Mouse (Mus musculus): ENCODE results near the gene 4930451I11Rik. TPM values are rescaled to one million over a fixed set of nuclear protein-coding genes. Genes with fewer than 3 reads are reported as not detected.

The 4930451I11Rik gene
- polyA plus RNA-seq, 1 experiment: not detected

GRCm38 (mm10) chr7:126833294-126833693, 1.9 kb upstream of the 4930451I11Rik start:
- DNase-seq (ENCODE audit: low spot score): no peak

- no peak for DNase-seq (ENCODE audit: low spot score)
Observed at GRCm38 (mm10) chr7:126832036-126832598, 678 bp upstream of the 4930451I11Rik start.

GRCm38 (mm10) chr7:126825952-126826351, 5.5 kb downstream of the 4930451I11Rik start:
- DNase-seq (ENCODE audit: low spot score): no peak

GRCm38 (mm10) chr7:126825403-126825802, 6.0 kb downstream of the 4930451I11Rik start:
- no peak for DNase-seq (ENCODE audit: low spot score)

GRCm38 (mm10) chr7:126823940-126824339, 7.5 kb downstream of the 4930451I11Rik start:
- no peak for DNase-seq (ENCODE audit: low spot score)

- DNase-seq (ENCODE audit: low spot score): no peak
Observed at GRCm38 (mm10) chr7:126823202-126823711, 8.2 kb downstream of the 4930451I11Rik start.

GRCm38 (mm10) chr7:126822741-126823140, 8.7 kb downstream of the 4930451I11Rik start:
- no peak for DNase-seq (ENCODE audit: low spot score)

- DNase-seq (ENCODE audit: low spot score): peak; percentile 54
Observed at GRCm38 (mm10) chr7:126821835-126822511, 9.5 kb downstream of the 4930451I11Rik start.

- no peak for DNase-seq (ENCODE audit: low spot score)
Observed at GRCm38 (mm10) chr7:126818818-126819217, 12.6 kb downstream of the 4930451I11Rik start.

- DNase-seq (ENCODE audit: low spot score): no peak
Observed at GRCm38 (mm10) chr7:126817595-126817994, 13.8 kb downstream of the 4930451I11Rik start.

GRCm38 (mm10) chr7:126816494-126816893, 14.9 kb downstream of the 4930451I11Rik start:
- no peak for DNase-seq (ENCODE audit: low spot score)

GRCm38 (mm10) chr7:126815726-126816222, 15.7 kb downstream of the 4930451I11Rik start:
- no peak for DNase-seq (ENCODE audit: low spot score)

GRCm38 (mm10) chr7:126809723-126810369, 21.6 kb downstream of the 4930451I11Rik start:
- DNase-seq (ENCODE audit: low spot score): no peak

- peak; percentile 67 for DNase-seq (ENCODE audit: low spot score)
Observed at GRCm38 (mm10) chr7:126808703-126809455, 22.6 kb downstream of the 4930451I11Rik start.

- no peak for DNase-seq (ENCODE audit: low spot score)
Observed at GRCm38 (mm10) chr7:126807405-126807804, 24.0 kb downstream of the 4930451I11Rik start.

GRCm38 (mm10) chr7:126806956-126807355, 24.5 kb downstream of the 4930451I11Rik start:
- no peak for DNase-seq (ENCODE audit: low spot score)

GRCm38 (mm10) chr7:126803751-126804150, 27.7 kb downstream of the 4930451I11Rik start:
- no peak for DNase-seq (ENCODE audit: low spot score)

GRCm38 (mm10) chr7:126803181-126803580, 28.3 kb downstream of the 4930451I11Rik start:
- no peak for DNase-seq (ENCODE audit: low spot score)

GRCm38 (mm10) chr7:126802134-126802889, 29.1 kb downstream of the 4930451I11Rik start:
- no peak for DNase-seq (ENCODE audit: low spot score)

GRCm38 (mm10) chr7:126801057-126801422, 30.4 kb downstream of the 4930451I11Rik start:
- no peak for DNase-seq (ENCODE audit: low spot score)
